Mouse (Mus musculus) midbrain, embryonic 14.5 days (tissue): ENCODE results near the gene Paxbp1. TPM values are rescaled to one million over a fixed set of nuclear protein-coding genes. Genes with fewer than 3 reads are reported as not detected.

Source experiments
- polyA plus RNA-seq: library from polyadenylated mRNA; unstranded; fragments of >200 nt; fragmentation: Nextera tagmentation; extraction: Ambion mirVana; gene quantifications from 2 replicates; pipeline ENCODE4 v1.2.1, GENCODE M21; 2014

Gene Paxbp1
- polyA plus RNA-seq, 1 experiment from 2014 or later: 96.8 TPM

Other genes with a start within 250 kb of the Paxbp1 start
- 9.8 and 11.6 TPM in 2 replicates for gene Urb1, start 234.1 kb downstream of the Paxbp1 start, polyA plus RNA-seq
- gene Eva1c, start 217.8 kb downstream of the Paxbp1 start, polyA plus RNA-seq: 1.4 and 2.4 TPM in 2 replicates
- 42.6 and 52.6 TPM in 2 replicates for gene Cfap298, start 109.4 kb downstream of the Paxbp1 start, polyA plus RNA-seq
- 68.6 and 71.9 TPM in 2 replicates for gene Synj1, start 33.2 kb downstream of the Paxbp1 start, polyA plus RNA-seq
- 0.34 and 1.7 TPM in 2 replicates for gene 4932438H23Rik, start 50.6 kb upstream of the Paxbp1 start, polyA plus RNA-seq
- gene Olig2, start 180.9 kb upstream of the Paxbp1 start, polyA plus RNA-seq: 5.6 and 7.8 TPM in 2 replicates
- 43.7 and 57.0 TPM in 2 replicates for gene Olig1, start 225.2 kb upstream of the Paxbp1 start, polyA plus RNA-seq